Mouse (Mus musculus): ENCODE data around the gene Zdhhc6. TPM values are rescaled to one million over a fixed set of nuclear protein-coding genes. Genes with fewer than 3 reads are reported as not detected.

Gene Zdhhc6
- polyA plus RNA-seq, 1 experiment, result 27.0 TPM

DNA sequence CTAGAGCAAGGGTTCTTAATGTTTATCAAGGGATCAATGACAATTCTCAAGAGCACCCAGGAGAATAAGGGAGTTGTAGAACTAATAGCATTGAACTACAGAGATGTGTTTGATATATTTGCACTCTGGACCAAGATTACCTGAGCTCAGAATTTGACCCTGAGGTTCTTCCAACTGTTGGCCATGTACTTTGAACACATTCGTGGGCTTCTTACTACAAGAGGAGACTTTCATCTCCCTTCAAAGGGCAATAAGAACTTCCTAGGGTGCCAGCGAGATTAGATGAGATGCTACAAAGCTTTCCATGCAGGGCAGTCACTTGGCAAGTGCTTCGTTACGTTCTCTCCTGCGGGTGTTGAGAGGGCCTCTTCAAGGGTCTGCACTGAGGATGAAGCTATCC, 68.3 kb downstream of the Zdhhc6 start:
- WGBS, result 85% methylated on average over 5 of the region's 5 CpGs
- Histone ChIP-seq H3K27ac (ENCODE audit: insufficient read depth, low read length) (no peak overlapping the region), H3K4me3 (replicated peaks; ENCODE audit: insufficient read depth, low read depth, low read length) (no peak overlapping the region), H3K27me3 (ENCODE audit: control insufficient read depth, insufficient read depth, low read length) (no peaks in the 10 kb centered on the region), H3K4me1 (ENCODE audit: control insufficient read depth, insufficient read depth, low read length) (no peaks in the 10 kb centered on the region)
- DNase-seq, result no peak
- TF ChIP-seq CTCF (IDR thresholded peaks at IDR 0.05; ENCODE audit: borderline replicate concordance, insufficient read depth, low read depth, low read length) (no peak), POLR2A (IDR thresholded peaks at IDR 0.05; ENCODE audit: borderline replicate concordance, insufficient read depth, low read length) (no peak)

DNA sequence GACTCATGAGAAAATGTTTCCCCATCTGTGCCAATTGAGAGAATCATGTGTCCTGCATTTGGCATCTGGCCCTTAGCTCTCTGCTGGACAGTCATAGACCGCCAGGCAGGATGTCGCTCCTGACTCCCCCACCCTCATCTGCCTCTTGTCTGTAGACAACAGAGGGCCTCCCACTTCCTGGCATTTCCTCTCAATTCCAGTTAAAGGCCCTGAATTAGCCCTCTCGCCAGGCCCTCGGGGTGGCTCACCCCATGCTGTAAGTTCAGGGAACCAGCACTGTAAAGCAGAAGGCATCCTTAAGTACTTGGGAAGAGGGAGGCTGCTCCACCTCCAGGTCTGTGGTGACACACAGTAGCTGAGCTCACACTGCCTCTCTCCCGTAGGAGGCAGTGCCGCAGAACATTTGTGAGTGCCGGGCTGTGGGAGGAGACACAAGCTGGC, 71.0 kb downstream of the Zdhhc6 start:
- peak in 1 of 2 experiments; percentile 9 for DNase-seq
- Histone ChIP-seq H3K27ac (ENCODE audit: insufficient read depth, low read length) (no peak overlapping the region), H3K4me1 (ENCODE audit: control insufficient read depth, insufficient read depth, low read length) (no peaks in the 10 kb centered on the region), H3K27me3 (ENCODE audit: control insufficient read depth, insufficient read depth, low read length) (no peaks in the 10 kb centered on the region), H3K4me3 (replicated peaks; ENCODE audit: insufficient read depth, low read depth, low read length) (no peak overlapping the region)
- WGBS, result 6% methylated on average over 7 of the region's 7 CpGs
- TF ChIP-seq POLR2A (IDR thresholded peaks at IDR 0.05; ENCODE audit: borderline replicate concordance, insufficient read depth, low read length) (no peak), CTCF (IDR thresholded peaks at IDR 0.05; ENCODE audit: borderline replicate concordance, insufficient read depth, low read depth, low read length) (no peak)

DNA sequence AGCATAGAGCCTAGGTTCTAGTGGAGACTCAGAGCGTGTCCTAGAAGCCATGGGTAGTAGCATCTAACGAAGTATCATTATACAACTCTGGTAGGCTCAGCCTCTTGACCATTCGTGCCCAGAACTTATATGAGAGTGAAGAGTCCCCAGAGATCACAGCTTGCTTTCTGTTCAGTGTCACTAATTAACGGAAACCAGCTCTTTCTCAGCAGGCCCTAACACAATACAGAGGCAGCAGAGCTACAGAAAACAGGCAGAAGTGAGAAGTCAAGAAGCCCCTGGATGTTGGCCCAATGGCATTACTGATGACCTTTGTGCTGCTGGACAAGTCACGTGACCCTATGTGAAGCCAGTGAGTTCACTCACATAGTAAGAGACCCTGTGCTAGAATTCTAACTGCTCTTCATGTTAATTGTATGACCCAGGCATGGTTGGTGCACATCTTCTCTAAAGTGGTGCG, 74.6 kb downstream of the Zdhhc6 start, which contains the start of gene Gucy2g:
TSS of gene Gucy2g (minus strand) at position 51 of the 460 bp plus-strand sequence.
- no peak for TF ChIP-seq CTCF (IDR thresholded peaks at IDR 0.05; ENCODE audit: borderline replicate concordance, insufficient read depth, low read depth, low read length)
- no peak for TF ChIP-seq POLR2A (IDR thresholded peaks at IDR 0.05; ENCODE audit: borderline replicate concordance, insufficient read depth, low read length)
- Histone ChIP-seq H3K4me1 (ENCODE audit: control insufficient read depth, insufficient read depth, low read length) (no peaks in the 10 kb centered on the region), H3K4me3 (replicated peaks; ENCODE audit: insufficient read depth, low read depth, low read length) (no peak within 1 kb of the TSS), H3K27ac (ENCODE audit: insufficient read depth, low read length) (no peak within 1 kb of the TSS), H3K27me3 (ENCODE audit: control insufficient read depth, insufficient read depth, low read length) (no peaks in the 10 kb centered on the region)
- DNase-seq, result no peak
- whole genome bisulfite sequencing, result 73% methylated on average over 6 of the region's 6 CpGs

DNA sequence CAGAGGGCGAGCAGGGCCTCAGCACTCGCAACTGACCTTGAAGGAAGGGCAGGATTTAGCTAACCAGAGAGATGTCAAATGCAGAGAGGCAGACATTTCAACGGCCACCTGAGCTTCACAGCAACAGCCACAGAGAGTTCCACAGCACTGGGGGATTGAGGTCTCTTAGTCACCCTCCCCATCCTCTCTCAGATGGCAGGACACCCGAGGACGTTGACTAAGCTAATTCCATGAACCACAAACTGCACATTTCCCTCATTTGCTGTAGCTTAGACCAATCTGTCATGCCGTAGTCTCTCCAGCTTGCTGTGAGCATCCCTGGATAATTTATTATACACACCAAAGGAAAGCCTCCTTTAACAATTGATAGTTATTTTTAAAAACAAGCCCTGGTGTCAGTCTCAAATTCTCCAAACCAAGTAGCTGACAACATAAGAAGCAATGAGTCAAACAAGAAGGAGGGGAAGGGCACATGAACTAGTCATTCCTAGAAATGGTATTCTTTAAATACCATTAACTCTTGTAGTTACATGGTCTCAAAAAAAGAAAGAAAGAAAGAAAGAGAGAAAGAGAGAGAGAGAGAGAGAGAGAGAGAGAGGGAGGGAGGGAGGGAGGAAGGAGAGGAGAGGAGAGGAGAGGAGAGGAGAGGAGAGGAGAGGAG, 75.9 kb downstream of the Zdhhc6 start:
- TF ChIP-seq CTCF (IDR thresholded peaks at IDR 0.05; ENCODE audit: borderline replicate concordance, insufficient read depth, low read depth, low read length) (no peak), POLR2A (IDR thresholded peaks at IDR 0.05; ENCODE audit: borderline replicate concordance, insufficient read depth, low read length) (no peak)
- no peak for DNase-seq
- Histone ChIP-seq H3K27me3 (ENCODE audit: control insufficient read depth, insufficient read depth, low read length) (no peaks in the 10 kb centered on the region), H3K27ac (ENCODE audit: insufficient read depth, low read length) (no peak overlapping the region), H3K4me1 (ENCODE audit: control insufficient read depth, insufficient read depth, low read length) (no peaks in the 10 kb centered on the region), H3K4me3 (replicated peaks; ENCODE audit: insufficient read depth, low read depth, low read length) (no peak overlapping the region)
- WGBS, result 81% methylated on average over 6 of the region's 6 CpGs

DNA sequence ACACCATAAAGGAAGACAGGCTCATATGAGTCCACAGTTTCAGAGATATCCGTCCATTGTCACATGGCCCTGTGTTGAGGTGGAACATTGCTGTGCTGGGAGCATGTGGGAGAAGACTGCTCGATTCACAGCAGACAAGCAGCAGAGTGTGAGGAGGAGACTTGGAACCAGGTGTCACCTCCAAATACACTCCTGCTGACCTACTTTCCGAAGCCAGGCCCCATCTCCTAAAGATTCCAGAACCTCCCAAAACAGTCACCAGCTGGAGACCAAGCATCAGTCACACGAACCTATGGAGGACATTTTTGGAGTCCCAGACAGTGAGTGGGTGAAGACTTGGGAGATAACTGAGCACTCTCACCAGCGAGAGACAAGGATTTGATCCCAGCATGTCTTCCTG, 79.3 kb downstream of the Zdhhc6 start:
- TF ChIP-seq CTCF (IDR thresholded peaks at IDR 0.05; ENCODE audit: borderline replicate concordance, insufficient read depth, low read depth, low read length), result no peak
- no peak for TF ChIP-seq POLR2A (IDR thresholded peaks at IDR 0.05; ENCODE audit: borderline replicate concordance, insufficient read depth, low read length)
- no peak overlapping the region for H3K27ac ChIP-seq (ENCODE audit: insufficient read depth, low read length)
- no peaks in the 10 kb centered on the region for H3K4me1 ChIP-seq (ENCODE audit: control insufficient read depth, insufficient read depth, low read length)
- H3K4me3 ChIP-seq (replicated peaks; ENCODE audit: insufficient read depth, low read depth, low read length), result no peak overlapping the region
- H3K27me3 ChIP-seq (ENCODE audit: control insufficient read depth, insufficient read depth, low read length), result no peaks in the 10 kb centered on the region
- WGBS, result 73% methylated on average over 5 of the region's 5 CpGs
- no peak for DNase-seq

DNA sequence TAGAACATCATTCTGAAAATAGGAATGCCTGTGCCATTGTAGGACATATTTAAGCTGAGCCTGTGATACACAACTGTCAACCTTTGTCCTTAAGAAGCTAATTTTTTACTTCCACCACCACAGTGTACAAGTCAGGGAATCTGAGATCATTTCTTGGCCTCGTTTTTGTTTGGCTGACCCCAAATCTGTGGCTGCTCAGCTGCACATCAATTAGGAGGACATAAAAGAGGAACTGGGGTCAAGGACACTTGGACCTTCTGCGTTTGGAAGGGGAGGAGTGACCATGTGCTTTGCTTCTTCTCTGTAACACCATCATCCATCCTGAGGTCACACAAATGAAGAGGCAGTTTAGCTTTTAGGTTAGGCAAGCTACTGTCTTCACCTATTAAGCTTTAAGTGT, 79.8 kb downstream of the Zdhhc6 start:
- DNase-seq, result no peak
- 44% methylated on average over 2 of the region's 2 CpGs for WGBS
- Histone ChIP-seq H3K4me1 (ENCODE audit: control insufficient read depth, insufficient read depth, low read length) (no peaks in the 10 kb centered on the region), H3K27ac (ENCODE audit: insufficient read depth, low read length) (no peak overlapping the region), H3K4me3 (replicated peaks; ENCODE audit: insufficient read depth, low read depth, low read length) (no peak overlapping the region), H3K27me3 (ENCODE audit: control insufficient read depth, insufficient read depth, low read length) (no peaks in the 10 kb centered on the region)
- TF ChIP-seq CTCF (IDR thresholded peaks at IDR 0.05; ENCODE audit: borderline replicate concordance, insufficient read depth, low read depth, low read length), result no peak
- TF ChIP-seq POLR2A (IDR thresholded peaks at IDR 0.05; ENCODE audit: borderline replicate concordance, insufficient read depth, low read length), result no peak

DNA sequence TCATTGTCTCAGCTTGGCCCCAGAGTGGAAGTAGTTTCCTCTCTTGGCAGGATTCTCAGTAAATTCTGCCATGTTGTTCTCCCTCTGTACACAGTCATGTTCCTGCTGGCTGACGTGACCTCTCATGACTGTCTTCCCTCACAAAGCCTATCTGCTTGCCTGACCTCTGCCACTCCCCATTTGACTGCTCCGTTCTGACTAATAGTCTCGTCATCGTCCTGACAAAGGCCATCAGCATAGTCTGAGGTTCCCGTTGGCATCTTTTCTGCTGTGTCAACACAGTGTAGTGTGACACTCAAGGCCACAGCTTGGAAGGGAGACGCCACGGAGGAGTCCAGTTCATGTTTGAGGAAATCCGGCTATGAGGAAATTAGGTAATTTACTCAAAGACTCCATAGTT, 83.7 kb downstream of the Zdhhc6 start:
- DNase-seq, result no peak
- H3K27ac ChIP-seq (ENCODE audit: insufficient read depth, low read length), result no peak overlapping the region
- H3K4me1 ChIP-seq (ENCODE audit: control insufficient read depth, insufficient read depth, low read length), result no peaks in the 10 kb centered on the region
- no peaks in the 10 kb centered on the region for H3K27me3 ChIP-seq (ENCODE audit: control insufficient read depth, insufficient read depth, low read length)
- TF ChIP-seq CTCF (IDR thresholded peaks at IDR 0.05; ENCODE audit: borderline replicate concordance, insufficient read depth, low read depth, low read length) (no peak), POLR2A (IDR thresholded peaks at IDR 0.05; ENCODE audit: borderline replicate concordance, insufficient read depth, low read length) (no peak)
- WGBS, result 39% methylated on average over 8 of the region's 8 CpGs
- H3K4me3 ChIP-seq (replicated peaks; ENCODE audit: insufficient read depth, low read depth, low read length), result no peak overlapping the region

DNA sequence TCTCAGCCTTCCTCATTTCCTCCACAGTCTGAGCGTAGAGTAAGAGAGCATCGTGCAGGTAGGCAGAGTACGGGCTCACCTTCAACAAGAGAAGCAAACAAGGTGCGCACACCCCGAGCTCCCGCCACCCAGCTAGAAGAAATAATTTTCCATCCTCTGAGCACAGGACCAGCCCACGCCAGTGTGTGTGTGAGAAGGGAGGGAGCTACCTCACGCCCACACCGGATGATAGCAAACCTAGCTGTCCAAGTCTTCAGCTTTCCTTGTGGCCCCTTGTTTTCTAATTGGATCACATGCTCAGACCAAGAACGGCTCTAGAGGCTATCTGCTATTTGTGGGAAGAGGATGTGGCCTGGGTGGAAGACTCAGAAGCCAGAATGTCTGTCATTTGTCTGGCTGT, 84.8 kb downstream of the Zdhhc6 start:
- WGBS, result 84% methylated on average over 10 of the region's 10 CpGs
- H3K4me1 ChIP-seq (ENCODE audit: control insufficient read depth, insufficient read depth, low read length), result no peaks in the 10 kb centered on the region
- TF ChIP-seq POLR2A (IDR thresholded peaks at IDR 0.05; ENCODE audit: borderline replicate concordance, insufficient read depth, low read length) (no peak), CTCF (IDR thresholded peaks at IDR 0.05; ENCODE audit: borderline replicate concordance, insufficient read depth, low read depth, low read length) (no peak)
- H3K27me3 ChIP-seq (ENCODE audit: control insufficient read depth, insufficient read depth, low read length), result no peaks in the 10 kb centered on the region
- H3K27ac ChIP-seq (ENCODE audit: insufficient read depth, low read length), result no peak overlapping the region
- no peak for DNase-seq
- H3K4me3 ChIP-seq (replicated peaks; ENCODE audit: insufficient read depth, low read depth, low read length), result no peak overlapping the region
